Mouse (Mus musculus): ENCODE measurements around the gene Etv2.

Etv2 gene

DNA sequence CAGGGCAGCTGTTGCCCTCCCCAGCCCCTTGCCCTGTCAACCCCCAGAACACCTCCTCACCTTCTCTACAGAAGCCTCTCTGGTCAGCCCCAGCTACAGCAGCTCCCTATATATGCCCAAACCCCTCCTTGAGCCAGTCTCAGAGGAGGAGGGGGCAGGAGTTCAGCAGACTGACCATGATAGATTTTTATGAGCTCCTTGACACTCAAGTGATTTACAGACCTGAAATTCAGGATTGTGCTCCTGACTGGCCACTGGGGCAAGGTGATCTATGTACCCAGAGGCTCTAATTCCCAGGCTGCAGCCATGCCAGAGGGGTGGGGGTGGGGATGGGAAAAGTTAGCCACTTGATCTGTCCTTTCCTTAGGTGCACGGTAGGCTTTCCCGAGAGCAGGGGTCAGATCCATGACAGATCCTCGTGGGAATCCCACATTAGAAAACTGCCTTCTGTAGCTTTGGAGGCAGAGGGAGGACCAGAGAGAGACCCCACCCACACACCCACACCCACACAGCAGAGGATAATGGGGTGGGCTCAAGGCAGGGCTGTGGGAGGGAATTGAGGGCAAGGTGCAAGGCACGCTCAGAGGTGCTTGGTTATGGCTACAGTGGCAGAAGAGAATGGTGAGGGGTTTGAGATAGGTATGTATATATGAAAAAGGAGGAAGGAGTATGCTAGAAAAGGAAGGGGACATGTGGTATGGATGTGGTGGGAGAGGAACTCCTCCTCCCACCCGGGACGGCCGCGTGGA lies 22.8 kb downstream of the Etv2 start, which contains the start of gene Upk1a:
Gene Upk1a (minus strand): TSS at position 194 of the 749 bp plus-strand sequence.
- DNase-seq, result no peak

DNA sequence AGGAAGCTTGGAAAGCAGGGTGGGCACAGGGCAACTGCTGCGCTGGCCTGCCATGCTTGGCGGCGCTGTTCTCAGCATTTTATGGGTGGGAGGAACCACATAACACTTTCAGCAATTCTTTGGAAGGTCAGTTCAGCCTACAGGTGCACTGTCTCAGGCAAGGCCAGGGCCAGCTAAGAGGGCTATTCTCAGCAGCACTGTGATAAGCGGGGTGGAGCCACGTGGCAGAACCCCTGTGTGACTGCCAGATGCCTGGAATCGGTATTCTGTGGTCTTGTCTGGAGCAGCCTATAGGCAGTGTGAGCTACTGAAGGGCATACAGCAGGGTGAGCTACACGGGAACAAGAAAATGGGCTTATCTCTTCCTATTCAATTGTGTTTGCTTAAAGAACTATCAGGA lies 25.6 kb downstream of the Etv2 start:
- DNase-seq, result no peak

DNA sequence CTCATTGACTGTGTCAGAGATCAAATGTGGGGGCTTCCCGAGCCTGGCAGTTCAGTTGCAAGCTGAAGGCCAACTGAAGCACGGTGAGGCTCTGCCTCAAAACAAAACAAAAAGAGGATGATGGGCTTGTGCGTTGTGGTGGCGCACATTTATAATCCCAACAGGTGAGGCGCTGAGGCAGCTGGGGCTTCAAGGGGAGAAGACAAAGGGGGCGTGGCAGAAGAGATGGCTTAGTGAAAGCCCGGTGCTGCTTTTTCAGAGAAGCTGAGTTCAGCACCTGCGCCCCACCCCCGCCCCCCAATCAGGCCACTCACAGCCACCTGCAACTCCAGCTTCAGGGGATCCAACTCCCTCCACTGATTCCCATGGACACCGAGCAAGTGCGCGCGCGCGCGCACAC lies 27.2 kb downstream of the Etv2 start:
- no peak for DNase-seq

DNA sequence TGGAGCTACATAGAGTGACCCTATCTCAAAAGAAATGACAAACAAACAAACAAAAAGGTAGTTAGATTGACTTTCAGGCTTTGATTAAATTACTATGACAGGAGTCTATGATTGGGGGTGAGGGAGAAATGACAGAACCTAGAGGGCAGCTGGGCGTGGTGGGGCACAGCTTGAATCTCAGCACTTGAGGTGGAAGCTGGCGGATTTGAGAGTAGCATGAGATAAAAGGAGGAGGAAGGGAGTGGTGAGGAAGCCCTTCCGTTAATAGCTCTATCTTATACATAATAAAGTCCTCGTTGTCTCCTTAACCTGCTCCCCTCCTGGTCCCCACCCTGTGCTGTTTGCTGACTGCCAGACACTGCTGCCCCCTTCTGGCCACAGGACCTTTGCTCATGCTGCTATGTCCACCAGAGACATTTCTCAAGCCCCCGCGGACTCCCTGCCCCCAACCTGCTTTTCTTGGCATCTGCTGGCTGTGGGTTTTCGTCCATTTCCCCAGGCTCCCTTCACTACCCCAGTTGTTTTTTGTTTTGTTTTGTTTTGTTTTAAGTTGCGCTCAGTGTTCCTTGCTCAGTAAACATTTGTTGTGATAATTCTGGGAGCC lies 27.8 kb downstream of the Etv2 start:
- peak; percentile 82 for DNase-seq

DNA sequence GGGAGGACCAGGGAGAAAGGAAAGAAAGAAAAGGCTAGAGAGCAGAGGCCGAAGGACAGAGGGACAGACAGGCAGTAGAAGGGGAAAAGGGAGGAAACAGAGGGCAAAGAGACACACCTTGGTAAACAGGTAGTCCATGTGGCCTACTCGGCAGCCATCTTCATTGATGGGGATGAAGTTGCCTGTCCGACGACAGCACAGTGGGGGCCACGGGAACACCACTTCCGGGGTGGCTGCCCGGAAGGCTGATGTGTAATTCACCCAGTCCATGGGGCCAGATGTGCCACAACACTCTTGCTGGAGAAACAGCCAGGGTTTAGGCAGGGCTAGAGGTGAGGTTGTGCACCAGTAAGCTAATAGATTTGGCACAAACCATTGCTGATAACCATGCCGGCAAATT lies 30.7 kb downstream of the Etv2 start:
- no peak for DNase-seq

DNA sequence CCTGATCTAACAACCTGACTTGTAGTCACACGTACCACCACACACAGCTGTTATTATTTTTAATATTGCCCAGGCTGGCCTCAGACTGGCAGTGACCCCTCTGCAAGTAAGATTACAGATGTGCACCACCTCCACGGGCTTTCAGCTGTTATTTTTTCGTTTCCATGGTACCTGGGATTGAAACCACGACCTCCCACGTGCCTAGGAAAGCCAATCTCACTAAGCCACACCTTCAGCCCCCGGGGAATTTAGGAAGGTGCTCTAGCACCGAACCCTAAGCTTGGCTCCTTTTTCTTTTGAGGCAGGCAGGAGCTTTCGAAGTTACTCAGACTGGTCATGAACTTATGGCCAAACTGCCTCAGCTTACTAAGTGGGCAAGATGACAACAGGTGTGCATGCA lies 31.2 kb downstream of the Etv2 start:
- no peak for DNase-seq

DNA sequence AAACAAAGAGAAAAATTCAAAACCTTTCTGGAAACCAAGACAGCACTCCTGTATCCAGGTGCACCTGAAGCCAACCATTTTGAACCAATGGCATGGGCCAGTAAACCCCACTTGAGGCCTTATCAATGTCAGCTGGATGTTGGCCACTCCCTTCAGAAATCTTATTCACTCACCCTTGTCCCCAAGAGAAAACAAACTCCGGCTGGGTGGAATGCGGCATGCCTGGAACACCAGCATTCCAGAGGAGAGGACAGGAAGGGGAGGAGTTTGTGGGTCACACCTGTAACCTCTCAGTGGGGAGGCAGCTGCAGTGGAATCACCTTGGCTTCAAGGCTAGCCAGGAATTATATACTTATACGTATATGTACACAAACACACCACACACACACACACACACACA lies 33.1 kb downstream of the Etv2 start:
- DNase-seq, result peak; percentile 77

DNA sequence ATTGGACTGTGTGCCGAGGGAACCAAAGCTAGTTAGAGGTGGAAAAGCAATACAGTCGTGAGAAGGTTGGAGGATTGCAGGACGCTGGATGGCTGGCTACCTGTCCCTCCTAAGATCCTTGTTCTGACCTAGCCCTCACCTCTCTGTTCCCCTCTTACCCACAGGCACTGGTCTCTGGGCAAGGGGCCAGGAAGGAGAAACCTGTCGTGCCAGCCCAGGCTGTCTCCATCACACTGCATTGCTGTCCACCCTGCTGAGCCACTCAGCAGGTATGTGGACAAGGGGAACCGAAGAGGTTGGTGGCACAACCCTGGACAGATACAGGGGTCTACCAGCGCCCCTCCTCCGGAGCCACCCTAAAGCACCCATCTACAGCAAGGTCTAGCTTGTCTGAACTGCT lies 35.0 kb downstream of the Etv2 start:
- peak; percentile 68 for DNase-seq

DNA sequence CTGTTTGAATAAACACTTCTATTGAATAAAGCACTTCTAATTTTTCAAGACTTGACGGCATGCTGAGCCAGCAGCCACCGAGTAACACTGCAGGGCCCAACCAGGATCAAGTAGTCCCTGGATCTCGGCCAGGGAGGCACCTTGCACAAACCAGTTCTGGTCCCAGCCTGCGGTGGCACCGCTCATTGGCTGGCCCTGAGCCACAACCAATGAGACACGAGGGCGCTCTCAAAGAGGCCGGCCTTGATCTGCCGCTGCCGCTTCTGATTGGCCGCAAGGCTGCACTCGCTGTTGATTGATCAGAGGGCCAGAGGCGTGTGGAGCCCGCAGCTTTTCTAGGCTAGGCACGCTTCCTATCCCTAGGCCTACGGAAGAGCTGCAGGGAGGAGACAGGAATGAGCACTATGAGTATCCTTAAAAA lies 35.7 kb downstream of the Etv2 start:
- peak; percentile 96 for DNase-seq

DNA sequence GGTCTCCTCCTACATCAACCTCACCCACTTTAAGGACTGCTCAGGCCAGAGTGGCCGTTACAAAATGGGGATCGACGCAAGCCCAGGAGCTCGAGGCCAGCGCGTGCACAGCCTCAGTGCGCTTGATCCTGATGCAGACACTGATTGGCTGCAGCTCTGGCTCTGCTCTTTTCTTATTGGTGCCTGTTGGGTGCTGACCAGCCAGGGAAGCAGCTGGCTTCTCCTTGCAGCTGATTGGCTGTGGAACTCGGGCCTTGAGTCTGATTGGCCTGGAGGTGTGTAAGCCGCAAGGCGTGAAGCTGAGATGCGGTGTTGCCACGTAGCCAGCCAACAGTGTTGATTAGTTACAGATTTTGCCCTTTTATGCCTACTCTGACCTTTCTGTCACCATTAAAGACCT lies 36.9 kb downstream of the Etv2 start, which contains the start of gene Zbtb32:
Gene Zbtb32 (minus strand): TSS at position 124 of the 400 bp plus-strand sequence.
- peak; percentile 4 for DNase-seq

DNA sequence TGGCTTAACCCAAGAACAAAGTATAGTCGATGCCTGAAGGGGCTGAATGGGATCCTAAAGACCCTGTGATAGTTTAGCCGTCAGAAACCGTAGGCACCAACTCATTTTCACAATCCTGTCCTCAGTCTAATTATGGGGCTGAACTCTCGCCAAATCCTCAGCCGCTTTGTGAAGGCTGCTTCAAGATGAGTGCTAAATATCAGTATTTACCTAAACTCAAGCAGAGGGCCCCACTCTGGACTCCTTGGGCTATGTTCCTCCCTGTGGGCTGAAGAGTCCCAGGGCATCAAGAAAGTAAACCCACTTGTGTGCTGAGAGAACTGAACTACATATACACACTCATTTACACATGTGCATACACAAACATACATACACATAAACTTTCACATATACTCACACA lies 38.8 kb downstream of the Etv2 start:
- no peak for DNase-seq

DNA sequence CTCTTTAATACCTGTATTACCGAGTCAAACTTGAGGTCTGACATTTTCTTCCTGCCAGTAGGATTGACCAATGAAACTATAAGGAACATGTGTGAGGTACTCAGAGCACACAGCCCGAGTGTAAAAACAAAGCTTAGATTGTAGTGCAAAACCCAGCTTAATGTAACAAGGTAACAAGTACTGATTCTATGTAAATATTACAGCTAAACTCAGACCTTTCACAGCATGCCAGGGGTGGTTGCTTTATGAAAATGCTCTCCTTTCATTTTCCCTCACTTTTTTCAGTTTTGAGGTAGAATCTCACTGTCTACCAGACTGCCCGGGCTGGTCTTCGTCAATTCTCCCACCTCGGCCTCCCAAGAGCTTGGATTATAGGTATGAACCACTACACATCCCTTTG lies 39.6 kb downstream of the Etv2 start:
- DNase-seq, result no peak

DNA sequence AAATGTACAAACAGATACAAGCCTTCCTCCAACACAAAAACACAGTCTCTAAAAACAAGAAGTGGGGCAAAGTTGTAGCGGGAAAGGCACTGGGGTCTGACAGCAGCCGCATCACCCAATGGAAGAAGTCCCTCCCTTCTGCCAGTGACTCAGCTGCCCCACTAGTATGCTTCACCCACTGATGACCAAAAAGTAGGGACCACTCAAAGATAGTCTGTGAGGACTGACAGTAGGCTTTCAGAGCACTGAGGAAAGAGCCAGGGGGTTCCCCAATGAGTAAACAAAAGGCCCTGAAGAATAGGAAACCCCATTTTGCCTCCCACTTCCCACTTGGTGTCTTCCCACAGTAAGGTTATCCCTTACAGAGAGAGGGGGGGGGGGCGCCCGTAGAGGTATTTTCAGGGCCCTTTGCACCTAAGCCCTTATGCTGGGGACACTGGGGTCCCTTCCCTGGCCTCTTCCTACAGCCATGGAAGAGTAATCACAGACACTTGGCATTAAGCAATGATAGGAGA lies 41.1 kb downstream of the Etv2 start:
- no peak for DNase-seq

DNA sequence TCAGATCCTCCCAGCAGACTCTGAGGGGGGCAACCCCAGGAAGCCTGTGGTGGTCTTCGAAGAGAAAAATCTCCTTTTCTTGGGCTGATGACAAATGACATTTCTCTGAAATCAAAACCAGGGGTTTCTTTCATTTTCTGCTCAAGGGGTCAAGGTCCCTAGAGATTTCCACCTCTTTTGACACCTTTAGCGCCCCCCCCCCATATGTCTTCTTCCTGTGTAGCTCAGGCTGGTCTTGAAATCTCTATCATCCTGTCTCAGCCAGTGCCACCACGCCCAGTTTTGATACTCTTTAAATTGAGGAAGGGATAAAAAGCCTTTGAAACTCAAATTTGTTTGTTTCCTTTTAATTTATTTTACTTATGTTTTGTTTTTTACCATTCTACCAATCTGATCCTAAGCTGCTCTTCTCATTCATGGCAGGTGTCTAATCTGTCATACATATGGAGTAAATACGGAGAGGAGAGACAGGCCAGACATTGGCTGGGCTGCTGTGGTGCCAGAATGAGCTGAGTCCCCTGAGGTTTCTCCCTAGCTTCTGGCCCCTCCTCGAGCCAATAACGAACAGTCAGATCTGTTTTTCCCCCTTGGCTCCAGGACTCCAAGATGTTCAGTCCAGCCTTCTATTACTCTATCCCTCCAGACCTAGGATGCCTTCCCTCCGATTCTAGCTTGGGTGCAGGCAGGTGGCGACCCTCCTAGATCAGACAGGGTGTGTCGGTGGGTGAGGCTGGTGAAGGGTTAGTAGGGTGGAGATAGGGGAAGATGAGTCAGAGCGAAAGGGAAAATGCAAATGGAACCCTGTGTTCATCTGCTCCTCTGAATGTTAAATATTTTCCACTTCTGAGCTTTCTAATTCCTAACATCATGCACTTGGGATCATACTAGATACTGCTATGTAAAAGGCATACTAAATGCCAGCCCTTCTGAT lies 41.8 kb downstream of the Etv2 start:
- DNase-seq, result no peak

DNA sequence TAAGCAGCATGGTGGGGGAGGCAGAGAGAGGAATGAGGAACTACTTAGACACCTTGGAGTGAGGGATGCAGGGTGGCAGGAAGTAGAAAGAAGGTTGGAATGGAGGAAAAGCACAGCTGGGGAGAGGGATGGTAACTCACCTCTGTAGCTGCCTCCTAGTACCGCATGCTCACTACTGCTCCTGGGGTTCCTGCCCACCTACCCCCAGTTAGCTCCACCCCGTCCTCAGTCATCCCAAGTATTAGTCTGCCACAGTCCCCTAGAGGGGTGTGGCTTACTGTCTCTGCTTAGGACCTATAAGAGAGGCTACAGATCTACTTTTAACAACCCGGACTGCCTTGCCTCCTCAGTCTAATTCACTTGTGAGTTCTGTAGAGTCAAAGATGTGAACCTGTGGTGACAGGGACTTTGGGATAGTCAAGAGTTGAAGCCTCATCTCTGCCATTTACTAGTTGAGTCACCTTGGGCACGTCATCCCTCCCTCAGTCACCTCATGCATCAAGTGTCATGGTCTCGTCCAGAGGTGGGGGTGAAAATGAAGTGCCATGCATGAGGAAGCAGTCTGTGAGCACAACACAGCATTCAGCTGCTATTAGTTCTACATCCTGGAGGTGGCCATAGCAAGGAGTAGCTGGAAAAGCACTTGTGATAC lies 42.8 kb downstream of the Etv2 start:
- DNase-seq, result no peak

DNA sequence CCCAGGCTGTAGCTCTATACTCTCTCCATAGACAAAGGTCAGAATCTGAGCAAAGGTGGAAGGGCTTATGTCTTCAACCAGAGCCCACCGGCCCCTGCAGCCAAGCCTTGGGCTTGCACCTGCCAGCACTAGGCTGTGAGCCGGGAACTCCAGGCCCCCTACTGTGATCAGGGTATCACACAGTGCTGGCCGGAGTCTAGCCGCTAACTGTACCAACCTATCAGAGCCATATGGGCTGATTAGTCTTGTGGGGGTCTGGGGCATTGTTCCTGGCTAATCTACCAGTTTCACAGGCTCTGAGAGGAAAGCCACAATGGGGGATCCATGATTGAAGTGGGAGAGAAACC lies 44.1 kb downstream of the Etv2 start:
- DNase-seq, result no peak

DNA sequence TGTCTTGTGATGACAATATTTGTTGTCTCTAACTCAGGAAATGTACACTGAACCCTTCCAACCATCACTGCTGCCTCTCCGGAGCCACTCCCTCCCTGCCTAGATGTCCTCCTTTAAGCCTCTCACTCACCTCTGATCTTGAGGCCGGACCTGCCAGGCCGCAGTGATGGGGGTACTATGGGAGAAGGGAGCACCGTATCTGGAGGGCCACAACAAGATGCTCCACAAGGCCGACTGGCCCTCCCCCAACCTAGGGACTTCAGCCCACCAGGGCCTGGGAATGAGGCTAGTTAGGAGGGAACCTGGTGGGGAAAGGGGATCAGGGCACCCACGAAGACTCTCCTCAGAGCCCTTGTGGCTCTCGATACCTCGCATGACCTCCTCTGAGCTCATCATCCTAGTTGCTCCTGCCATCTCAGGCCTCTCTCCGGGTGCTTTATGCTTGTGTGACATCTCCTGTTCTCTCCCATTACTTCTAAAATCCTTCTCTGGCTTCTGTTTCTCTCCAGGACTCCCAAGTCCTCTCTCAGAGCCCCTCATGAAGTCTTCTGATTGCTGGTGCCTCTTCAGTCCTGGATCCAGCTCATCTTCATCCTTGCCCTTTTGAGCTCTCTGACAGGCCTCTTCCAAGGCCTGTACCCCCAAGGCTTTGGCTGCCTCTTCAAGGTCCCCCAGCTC lies 44.6 kb downstream of the Etv2 start:
- DNase-seq, result no peak

DNA sequence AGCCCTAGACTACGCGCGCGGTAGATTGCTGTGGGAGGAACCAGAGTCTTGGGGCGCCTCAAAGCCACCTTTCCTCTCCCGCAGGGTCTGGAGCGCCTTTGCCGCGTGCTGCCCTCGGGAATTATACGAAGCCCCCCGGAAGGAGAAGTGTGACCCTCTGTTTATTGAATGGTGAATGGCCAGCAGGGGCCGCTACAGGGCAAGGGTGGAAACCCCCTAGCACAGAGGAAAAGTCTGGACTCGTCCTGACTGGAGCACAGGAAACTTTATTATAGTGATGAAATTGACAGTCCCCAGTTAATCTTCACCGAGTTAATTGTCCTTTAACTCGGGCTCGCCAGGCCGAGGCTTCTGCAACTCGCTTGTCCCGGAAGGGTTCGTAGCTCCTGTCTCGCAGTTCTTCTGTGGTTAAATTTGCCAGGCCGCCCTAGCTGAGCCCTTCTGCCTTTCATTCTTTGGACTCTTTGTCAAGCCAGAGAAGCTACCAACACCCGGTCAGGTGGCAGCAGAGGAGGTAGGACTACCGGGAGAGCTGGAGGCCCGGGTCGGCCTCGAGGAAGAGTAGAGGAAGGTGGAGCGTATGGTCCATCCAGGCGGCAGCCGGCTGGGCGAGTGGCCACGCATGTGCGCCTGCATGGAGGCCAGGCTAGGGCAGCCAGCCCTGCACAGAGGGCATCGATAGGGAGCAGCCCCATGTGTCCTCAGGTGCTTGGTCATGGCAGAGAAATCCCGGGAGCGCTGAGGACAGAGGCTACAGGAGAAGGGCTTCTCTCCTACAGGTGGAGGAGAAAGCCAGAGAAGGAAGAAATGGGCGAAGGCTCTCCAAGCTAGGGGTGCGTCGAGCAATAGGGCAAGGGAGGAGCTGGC lies 46.0 kb downstream of the Etv2 start:
- peak; percentile 94 for DNase-seq

DNA sequence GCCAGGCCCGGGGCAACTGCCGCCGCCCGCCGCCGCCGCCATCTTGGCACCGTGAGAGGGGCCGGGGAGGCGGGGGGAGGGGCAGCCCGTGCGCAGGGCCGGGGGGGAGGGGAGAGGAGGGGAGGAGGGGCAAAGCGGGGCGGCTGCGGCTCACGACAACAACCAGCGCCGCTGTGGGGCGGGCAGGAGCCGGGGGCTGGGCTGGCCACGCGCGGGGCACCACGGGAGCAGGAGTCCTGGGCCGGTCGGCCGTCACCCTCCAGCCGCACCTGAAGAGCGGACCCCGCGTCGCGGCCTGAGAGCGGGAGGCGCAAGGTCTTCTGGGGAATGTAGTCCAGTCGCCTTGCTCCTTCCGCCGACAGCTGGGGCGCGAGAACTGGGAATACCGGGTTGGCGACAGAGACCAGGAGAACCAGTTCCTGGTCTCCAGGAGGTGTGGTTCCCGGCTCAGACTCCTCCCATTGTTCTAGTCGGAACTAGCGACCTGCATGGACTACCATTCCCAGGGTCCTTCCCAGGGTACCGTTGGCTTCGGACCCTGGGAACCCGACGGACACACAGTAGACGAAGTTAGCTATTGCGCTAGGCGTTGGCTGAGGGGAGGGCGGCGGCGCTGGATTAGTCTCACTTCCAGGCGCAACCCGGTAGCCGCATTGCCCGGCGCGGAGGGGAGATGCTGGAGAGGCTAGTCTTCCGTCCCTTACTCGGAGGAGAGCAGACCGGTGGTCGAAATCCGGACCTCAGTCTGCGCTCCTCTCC lies 46.8 kb downstream of the Etv2 start, which contains the start of gene Kmt2b:
Gene Kmt2b (minus strand): TSS at position 51 of the 759 bp plus-strand sequence.
- DNase-seq, result peak; percentile 97

All from kidney, postnatal 10 days (tissue).